Mouse (Mus musculus) E14TG2a.4 (cell line): Measurements from ENCODE around the gene Pde6h.

ENCODE experiments used
- CTCF ChIP-seq: conservative IDR thresholded peaks from 2 replicates; pipeline ENCODE4 v1.5.1; 2014; ENCODE audit warnings: low read length
- NANOG ChIP-seq: IDR thresholded peaks from 2 replicates; pipeline ENCODE4 v1.6.1; 2014; ENCODE audit warnings: borderline replicate concordance, low read length, mixed read lengths
- POU5F1 ChIP-seq: IDR thresholded peaks from 2 replicates; pipeline ENCODE4 v1.6.1; 2014; ENCODE audit warnings: low read length, borderline replicate concordance

DNA sequence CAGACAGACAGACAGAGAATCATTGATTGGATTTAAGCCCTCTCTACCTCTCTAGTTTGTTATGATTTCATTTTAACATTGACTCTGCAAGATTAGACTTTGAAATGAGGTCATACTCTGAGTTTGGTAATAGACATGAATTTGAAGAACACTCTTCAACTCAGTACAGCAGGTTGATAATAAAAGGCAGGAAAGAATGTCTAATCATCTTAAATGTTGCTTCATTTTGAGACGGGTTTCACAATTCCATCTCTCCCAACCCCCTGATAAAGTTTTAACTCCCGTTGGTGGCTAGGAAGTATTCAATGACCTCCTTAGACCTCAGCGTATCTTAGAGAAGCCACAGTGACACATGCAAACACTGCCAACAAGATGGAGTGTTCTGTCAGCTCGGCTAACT, 69.9 kb downstream of the Pde6h start:
- no peak for TF ChIP-seq CTCF
- no peak for TF ChIP-seq POU5F1
- TF ChIP-seq NANOG = no peak
